12 mouse cellular contexts compared by ENCODE assay signal in the genomic region with DNA sequence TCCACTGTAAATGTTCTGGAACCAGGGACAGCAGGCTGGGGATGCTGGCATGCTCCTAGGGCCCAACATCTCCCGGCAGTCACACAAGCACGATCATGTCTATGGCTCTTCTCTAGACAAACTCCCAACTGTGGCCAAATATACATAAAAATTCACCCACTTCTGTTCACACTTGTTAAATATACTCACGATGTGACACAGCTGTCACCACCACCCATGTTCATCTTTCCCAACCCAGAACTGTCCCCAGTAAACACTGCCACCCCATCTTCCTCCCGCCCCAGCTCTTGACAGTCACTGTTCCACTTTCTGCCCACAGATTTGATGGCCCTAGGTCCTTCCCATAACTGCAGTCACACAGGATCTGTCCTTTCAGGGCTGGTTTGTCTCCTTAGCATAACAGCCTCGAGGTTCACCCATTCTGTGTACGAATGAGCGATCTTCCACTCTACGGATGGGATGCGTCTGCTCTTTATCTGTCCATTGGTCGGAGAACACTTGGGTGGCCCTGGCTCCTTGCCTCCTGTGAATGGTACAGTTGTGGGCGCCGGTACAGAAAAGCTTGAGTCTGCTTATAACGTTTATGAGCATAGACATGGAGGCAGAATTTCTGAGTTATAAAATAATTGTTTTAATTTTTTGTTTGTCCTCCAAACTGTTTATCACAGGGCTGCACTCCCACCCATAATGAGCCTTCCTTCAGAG. TPM values are rescaled to one million over a fixed set of nuclear protein-coding genes. Genes with fewer than 3 reads are reported as not detected.
DNase-seq lines count a peak whose midpoint lies in the region; ATAC-seq and TF ChIP-seq lines count a peak whose summit lies in the region.
"Had no signal": no experiment of that assay in that cellular context is flagged by ENCODE, and none has a peak within 500 bp of the region (broad histone marks: within the 10 kb centered on the region; RNA-seq: fewer than 3 reads in every experiment).

No protein-coding gene starts in this region.

- no peak for ATAC-seq in neural tube, embryonic 14.5 days (ENCODE audit: low read depth)
- ATAC-seq in lung, postnatal 0 days, result no peak
- ATAC-seq: intestine, embryonic 15.5 days had no signal

- TF ChIP-seq CTCF in lung, postnatal 0 days (IDR thresholded peaks at IDR 0.05), result no peak

- H3K27ac ChIP-seq in neural tube, embryonic 14.5 days (ENCODE audit: low read depth, low read length), result no peak overlapping the region
- H3K27ac ChIP-seq in lung, postnatal 0 days (ENCODE audit: low read length), result no peak overlapping the region
- H3K27ac ChIP-seq: intestine, embryonic 15.5 days; stomach, embryonic 15.5 days had no signal

- H3K27me3 ChIP-seq in neural tube, embryonic 14.5 days (ENCODE audit: control insufficient read depth, insufficient read depth, low read length), result peaks cover 8% of the 10 kb centered on the region; the same call in 1 of the 2 replicates
- H3K27me3 ChIP-seq in lung, postnatal 0 days (replicated peaks; ENCODE audit: insufficient read depth, low read length), result peaks cover 61% of the 10 kb centered on the region

- no peaks in the 10 kb centered on the region for H3K36me3 ChIP-seq in neural tube, embryonic 14.5 days (ENCODE audit: control insufficient read depth, insufficient read depth, low read length)
- no peaks in the 10 kb centered on the region for H3K36me3 ChIP-seq in lung, postnatal 0 days (ENCODE audit: insufficient read depth, low read length)
- H3K36me3 ChIP-seq: G1E; intestine, embryonic 15.5 days; stomach, embryonic 15.5 days had no signal

- peak; percentile 22 for DNase-seq in cerebellum, adult 11-12 months
- no peak for DNase-seq in cerebellum, adult 11 months
- peak; percentile 82 for DNase-seq in right cerebral cortex, adult 18-20 months
- DNase-seq in right cerebral cortex, postnatal 4 days, result no peak
- DNase-seq in left cerebral cortex, postnatal 36 days (ENCODE audit: low spot score in 2 of 2), result peak; percentile 69 to 73
- no peak for DNase-seq in lung, postnatal 0 days (ENCODE audit: low spot score)
- DNase-seq in T-cell, adult 2 months (ENCODE audit: low spot score), result no peak

- H3K4me1 ChIP-seq in neural tube, embryonic 14.5 days (ENCODE audit: control insufficient read depth, insufficient read depth, low read length), result peaks cover 39% of the 10 kb centered on the region
- H3K4me1 ChIP-seq in lung, postnatal 0 days (ENCODE audit: insufficient read depth, low read depth, low read length), result no peaks in the 10 kb centered on the region

- 27% methylated on average over 13 of the region's 13 CpGs for WGBS in neural tube, embryonic 14.5 days
- WGBS in lung, postnatal 0 days, result 50% methylated on average over 13 of the region's 13 CpGs

- H3K9me3 ChIP-seq in neural tube, embryonic 14.5 days (ENCODE audit: control insufficient read depth, low read length), result no peaks in the 10 kb centered on the region
- H3K9me3 ChIP-seq in lung, postnatal 0 days (ENCODE audit: low read length), result no peaks in the 10 kb centered on the region
- H3K9me3 ChIP-seq: intestine, embryonic 15.5 days; stomach, embryonic 15.5 days had no signal

- intact Hi-C loops in left cerebral cortex, postnatal 36 days (cut with DNase I), result no loop called here

- H3K9ac ChIP-seq in neural tube, embryonic 14.5 days (replicated peaks; ENCODE audit: low read depth, low read length), result no peak overlapping the region
- H3K9ac ChIP-seq in lung, postnatal 0 days (replicated peaks; ENCODE audit: low read depth), result no peak overlapping the region
- H3K9ac ChIP-seq: stomach, embryonic 15.5 days had no signal

- no peak overlapping the region for H3K4me3 ChIP-seq in neural tube, embryonic 14.5 days (ENCODE audit: low read depth, low read length)
- no peak overlapping the region for H3K4me3 ChIP-seq in lung, postnatal 0 days (ENCODE audit: low read depth, low read length)
- H3K4me3 ChIP-seq: intestine, embryonic 15.5 days; stomach, embryonic 15.5 days had no signal

- TF ChIP-seq EP300 in lung, postnatal 0 days (IDR thresholded peaks at IDR 0.05), result no peak

- H3K4me2 ChIP-seq in neural tube, embryonic 14.5 days (ENCODE audit: low read depth, low read length), result peak overlapping the region; percentile 33; the same call in 1 of the 2 replicates
- H3K4me2 ChIP-seq in lung, postnatal 0 days (replicated peaks; ENCODE audit: low read depth, low read length), result no peak overlapping the region

RNA-seq across cellular contexts. Expression of gene Hes5, which starts 3.3 kb away (rescaled TPM):
- total RNA-seq in left cerebral cortex, postnatal 36 days (2021), result 10 to 100 TPM; 36.5 to 38.6 TPM
- 40.9 and 60.1 TPM in 2 replicates for polyA plus RNA-seq in neural tube, embryonic 14.5 days (2014; fragmentation: Nextera tagmentation; extraction: Ambion mirVana)
- 0.10 TPM in 1 of 2 replicates, not detected in the other for polyA plus RNA-seq in lung, postnatal 0 days (2015; fragmentation: Nextera tagmentation; extraction: Ambion mirVana)
- total RNA-seq: G1E; heart, adult 8-10 months had no signal
- polyA plus RNA-seq: G1E had no signal

RNA-seq across cellular contexts. Expression of gene Pank4, which starts 6.5 kb away (rescaled TPM):
- total RNA-seq in left cerebral cortex, postnatal 36 days (2021), result 10 to 100 TPM; 35.2 to 46.6 TPM
- polyA plus RNA-seq in neural tube, embryonic 14.5 days (2014; fragmentation: Nextera tagmentation; extraction: Ambion mirVana), result 36.1 and 37.3 TPM in 2 replicates
- polyA plus RNA-seq in lung, postnatal 0 days (2015; fragmentation: Nextera tagmentation; extraction: Ambion mirVana), result 20.5 and 23.0 TPM in 2 replicates

RNA-seq across cellular contexts. Expression of gene Tnfrsf14, which starts 29.1 kb away (rescaled TPM):
- total RNA-seq in left cerebral cortex, postnatal 36 days (2021), result 1 to 10 TPM; 1.5 to 2.1 TPM
- polyA plus RNA-seq in neural tube, embryonic 14.5 days (2014; fragmentation: Nextera tagmentation; extraction: Ambion mirVana), result not detected in 2 replicates
- polyA plus RNA-seq in lung, postnatal 0 days (2015; fragmentation: Nextera tagmentation; extraction: Ambion mirVana), result 1.5 and 2.1 TPM in 2 replicates

RNA-seq across cellular contexts. Expression of gene Fam213b, which starts 58.5 kb away (rescaled TPM):
- total RNA-seq in left cerebral cortex, postnatal 36 days (2021), result 10 to 100 TPM; 51.1 to 68.5 TPM
- 51.9 and 64.7 TPM in 2 replicates for polyA plus RNA-seq in neural tube, embryonic 14.5 days (2014; fragmentation: Nextera tagmentation; extraction: Ambion mirVana)
- polyA plus RNA-seq in lung, postnatal 0 days (2015; fragmentation: Nextera tagmentation; extraction: Ambion mirVana), result 16.8 and 18.9 TPM in 2 replicates
- total RNA-seq: G1E had no signal
- polyA plus RNA-seq: G1E had no signal

Comparison
In these comparisons a context has a peak if more than half of its experiments do, and no peak if none do; other contexts are left out.
1. DNase-seq: peak in cerebellum, adult 11-12 months (single experiment), right cerebral cortex, adult 18-20 months (single experiment) and left cerebral cortex, postnatal 36 days (2 of 2); none in cerebellum, adult 11 months (single experiment), right cerebral cortex, postnatal 4 days (single experiment), lung, postnatal 0 days (single experiment) and T-cell, adult 2 months (single experiment).
2. RNA of gene Hes5, which starts 3.3 kb away (polyA plus RNA-seq): 40.9 to 60.1 TPM in neural tube, embryonic 14.5 days; 0.10 TPM in lung, postnatal 0 days; every median in the first group is over 10 times any median in the second.